Mouse (Mus musculus): Measurements from ENCODE around the gene Gm28374. TPM values are rescaled to one million over a fixed set of nuclear protein-coding genes. Genes with fewer than 3 reads are reported as not detected.
A peak's percentile ranks its signal among the peaks of the same experiment; 100 is the strongest.
"Not testable (repeated sequence)": the region's sequence is repeated elsewhere in the genome, so short reads cannot be mapped to it uniquely, and the experiment has no call there.

Gm28374 gene
- not detected for total RNA-seq (2021)
- long read RNA-seq, experiment 1, result 0 reads
- long read RNA-seq, experiment 2, result 0 reads

DNA sequence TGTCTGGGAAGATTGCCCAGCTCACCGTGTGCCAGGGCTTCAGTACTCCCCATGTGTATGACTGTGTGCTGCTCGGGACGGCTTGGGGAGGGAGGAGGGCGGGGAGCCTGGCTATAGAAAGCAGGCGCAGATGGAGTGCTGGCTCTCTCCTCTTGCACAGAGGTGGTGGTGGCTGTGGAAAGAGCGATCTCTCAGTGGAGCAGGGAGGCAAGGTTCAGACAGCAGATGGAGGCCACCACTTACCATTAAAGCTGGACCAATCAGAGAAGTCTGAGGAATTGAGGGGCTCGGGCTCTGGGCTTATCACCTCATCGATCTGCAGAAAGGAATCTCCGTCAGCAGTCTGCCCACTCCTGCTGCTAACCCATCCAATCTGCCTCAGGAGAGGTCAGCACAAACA lies at the start of gene Gm28374:
TSS of gene Gm28374 (minus strand) at position 101 of the 400 bp plus-strand sequence.
- no peak for DNase-seq

- DNase-seq, result not testable (repeated sequence)
Measured at GRCm38 (mm10) chr19:6130414-6131128, 48.5 kb upstream of the Gm28374 start.

DNA sequence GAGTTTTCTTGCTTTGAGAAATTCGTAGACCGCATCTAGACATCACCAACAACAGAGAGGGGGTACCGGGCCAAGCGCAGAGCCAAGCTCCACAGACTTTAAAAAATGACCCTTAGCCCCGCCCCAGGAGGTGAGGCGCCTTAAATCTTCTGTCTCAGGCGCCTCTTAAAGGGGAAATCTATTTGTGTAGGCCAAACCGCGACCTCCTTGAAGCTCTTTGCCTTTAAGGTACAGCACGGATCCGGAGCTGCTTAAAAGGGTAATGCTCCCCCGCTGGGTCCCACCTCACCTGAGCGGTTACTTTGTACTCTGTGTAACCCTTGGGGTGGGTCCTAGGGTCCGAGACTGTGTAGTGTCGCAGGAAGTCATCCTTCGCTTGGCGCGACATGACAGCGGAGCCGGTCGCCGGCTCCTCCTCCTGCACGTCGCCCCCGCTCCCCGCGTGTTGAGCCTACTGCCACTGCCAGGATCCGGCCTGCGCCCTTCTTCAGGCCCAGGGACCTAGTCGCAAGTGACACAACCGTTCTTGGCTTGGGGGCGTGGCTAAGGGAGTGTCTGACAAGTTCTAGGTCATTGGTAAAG lies 45.8 kb upstream of the Gm28374 start, which contains the start of gene Snx15:
TSS of gene Snx15 (minus strand) at position 545 of the 582 bp plus-strand sequence.
- DNase-seq, result peak; percentile 94

DNA sequence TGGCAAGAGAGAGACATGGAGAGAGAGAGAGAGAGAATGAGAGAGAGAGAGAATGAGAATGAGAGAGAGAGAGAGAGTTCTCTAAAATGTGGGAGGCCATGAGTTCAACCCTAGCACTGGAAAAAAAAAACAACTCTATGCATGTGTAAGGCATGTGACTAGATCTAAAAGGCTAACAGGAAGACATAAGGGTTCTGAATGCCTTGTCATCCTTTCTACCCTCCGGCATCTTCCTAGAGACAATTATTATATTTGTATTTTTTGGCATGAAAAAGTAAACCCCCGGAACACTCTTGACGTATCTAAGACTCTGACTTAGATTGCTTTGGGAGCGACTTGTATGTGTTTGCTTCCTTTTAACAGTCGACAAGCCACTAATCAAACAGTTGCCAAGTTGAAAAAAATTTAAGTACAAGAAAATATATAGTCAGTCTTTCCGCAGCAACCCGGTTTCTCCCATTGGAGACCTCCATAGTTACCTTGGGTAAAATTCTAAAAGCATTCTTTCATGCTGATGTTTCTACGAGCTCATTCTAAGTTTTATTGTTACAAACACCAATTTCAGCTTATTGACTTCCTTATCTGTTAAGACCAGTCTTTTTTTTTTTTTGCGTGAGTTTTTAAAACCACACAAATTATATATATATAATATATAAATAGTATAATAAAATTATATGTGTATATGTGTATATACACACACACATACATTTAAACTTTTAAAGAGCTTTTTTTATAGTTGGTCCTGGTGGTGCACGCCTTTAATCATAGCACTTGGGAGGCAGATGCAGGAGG lies 44.9 kb upstream of the Gm28374 start:
- no peak for DNase-seq

DNA sequence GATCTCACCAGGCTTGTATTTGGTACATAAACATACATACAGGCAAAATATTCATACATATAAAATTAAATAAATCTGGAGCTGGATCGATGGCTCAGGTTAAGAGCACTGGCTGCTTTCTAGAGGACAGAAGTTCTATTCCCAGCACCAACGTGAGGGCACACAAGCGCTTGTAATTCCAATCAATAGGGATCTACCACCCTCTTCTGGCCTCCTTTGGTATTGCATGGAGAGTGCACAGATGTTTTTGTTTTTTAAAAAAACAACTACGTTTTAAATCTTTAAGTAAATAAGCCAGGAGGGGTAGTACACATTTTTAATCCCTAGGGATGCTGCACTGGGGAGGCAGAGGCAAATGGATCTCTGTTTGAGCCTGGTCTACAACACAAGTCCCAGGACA lies 44.2 kb upstream of the Gm28374 start:
- DNase-seq, result peak; percentile 75

DNA sequence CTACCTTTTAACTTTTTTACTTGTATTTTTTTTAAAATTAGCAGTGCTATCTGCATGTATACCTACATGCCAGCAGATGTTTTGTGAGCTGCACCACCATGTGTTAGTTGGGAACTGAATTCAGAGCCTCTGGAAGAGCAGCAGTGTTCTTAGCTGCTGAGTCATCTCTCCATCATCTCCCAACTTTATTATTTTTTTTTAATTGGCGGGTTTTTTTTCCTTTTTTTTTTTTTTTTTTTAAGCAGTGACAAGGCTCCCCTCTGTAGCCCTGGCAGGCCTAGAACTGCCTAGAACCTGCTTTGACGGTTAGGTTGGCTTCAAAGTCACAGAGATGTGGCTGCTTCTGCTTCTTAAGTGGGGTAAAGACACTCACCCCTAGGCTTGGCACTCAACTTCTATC lies 42.8 kb upstream of the Gm28374 start:
- no peak for DNase-seq

DNA sequence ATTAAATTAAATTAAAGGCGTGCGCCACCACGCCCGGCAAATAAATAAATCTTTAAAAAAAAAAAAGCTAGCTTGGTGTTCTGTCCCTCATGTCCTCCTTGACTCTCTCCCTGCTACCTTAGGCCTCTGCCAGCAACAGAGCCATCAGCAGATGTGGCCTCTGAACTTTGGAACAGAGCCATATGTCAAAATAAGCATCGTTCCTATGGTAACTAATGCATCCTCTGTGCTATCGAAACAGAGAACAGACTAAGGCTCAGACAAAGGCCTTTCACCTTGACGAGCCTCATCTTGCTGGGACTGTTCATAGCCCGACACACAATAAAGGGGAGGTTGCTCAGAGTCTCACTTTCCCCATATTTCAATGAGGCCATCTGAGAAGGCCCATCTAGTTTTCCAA lies 41.3 kb upstream of the Gm28374 start:
- DNase-seq, result no peak

DNA sequence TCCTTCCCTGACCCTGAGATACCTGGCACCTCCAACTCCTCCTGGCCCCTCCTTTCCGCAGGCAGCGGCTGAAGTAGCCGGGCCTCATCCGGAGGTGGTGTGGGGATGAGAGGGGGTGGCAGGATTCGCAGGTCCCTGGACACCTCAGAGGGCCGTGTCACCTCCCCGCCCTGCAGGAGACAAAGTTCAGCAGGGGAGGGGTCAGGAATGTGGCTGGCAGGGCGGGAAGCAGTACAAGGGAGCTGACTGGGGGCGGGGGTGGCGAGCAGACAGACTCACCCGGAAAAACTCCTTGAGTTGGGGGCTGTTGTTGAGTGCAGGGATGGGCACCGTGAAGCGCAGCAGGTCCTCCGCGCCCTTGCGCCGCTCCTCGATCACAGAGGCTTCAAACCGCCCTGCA lies 39.7 kb upstream of the Gm28374 start:
- no peak for DNase-seq

- DNase-seq, result no peak
Measured at GRCm38 (mm10) chr19:6118677-6119185, 36.7 kb upstream of the Gm28374 start.

GRCm38 (mm10) chr19:6117986-6118676 lies 36.1 kb upstream of the Gm28374 start, which contains the start of gene Sac3d1:
TSS of gene Sac3d1 (minus strand) at chr19:6118650.
- peak; percentile 91 for DNase-seq

DNA sequence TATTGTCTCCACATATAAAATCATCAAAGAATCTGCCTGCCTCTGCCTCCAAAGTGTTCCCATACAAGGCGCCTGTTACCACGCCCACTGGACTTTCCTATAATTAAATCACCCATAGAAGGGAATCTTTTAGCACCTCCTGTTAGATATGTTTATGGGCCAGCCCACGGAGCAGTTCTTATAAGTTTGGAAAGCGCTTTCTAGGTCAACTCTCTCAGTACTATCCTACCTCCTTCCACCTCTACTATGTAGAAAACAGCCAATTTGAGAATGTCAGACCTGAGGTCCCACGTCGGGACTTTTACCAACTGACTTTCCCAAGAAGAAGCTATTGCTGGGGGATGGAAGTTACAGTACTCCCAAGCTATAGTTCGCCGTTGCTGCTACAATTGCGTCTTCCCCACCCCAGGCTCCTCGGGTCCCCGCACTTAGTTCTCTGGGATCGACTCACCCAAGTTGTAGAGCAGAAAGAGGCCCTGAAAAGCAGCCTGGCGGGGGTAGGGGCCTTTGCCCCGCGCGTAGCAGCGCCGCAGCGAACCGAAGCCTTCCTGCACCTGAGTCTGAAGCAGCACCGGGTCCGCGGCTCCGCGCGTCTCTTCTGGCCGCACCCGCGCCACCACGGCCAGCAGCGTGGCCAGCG lies 35.4 kb upstream of the Gm28374 start:
- no peak for DNase-seq

- peak; percentile 82 for DNase-seq
Measured at GRCm38 (mm10) chr19:6116113-6116850, 34.2 kb upstream of the Gm28374 start.

- DNase-seq, result no peak
Measured at GRCm38 (mm10) chr19:6113116-6113515, 31.1 kb upstream of the Gm28374 start.

GRCm38 (mm10) chr19:6105586-6105985 lies 23.5 kb upstream of the Gm28374 start, which contains the start of gene Naaladl1:
TSS of gene Naaladl1 (plus strand) at chr19:6105782.
- no peak for DNase-seq

DNA sequence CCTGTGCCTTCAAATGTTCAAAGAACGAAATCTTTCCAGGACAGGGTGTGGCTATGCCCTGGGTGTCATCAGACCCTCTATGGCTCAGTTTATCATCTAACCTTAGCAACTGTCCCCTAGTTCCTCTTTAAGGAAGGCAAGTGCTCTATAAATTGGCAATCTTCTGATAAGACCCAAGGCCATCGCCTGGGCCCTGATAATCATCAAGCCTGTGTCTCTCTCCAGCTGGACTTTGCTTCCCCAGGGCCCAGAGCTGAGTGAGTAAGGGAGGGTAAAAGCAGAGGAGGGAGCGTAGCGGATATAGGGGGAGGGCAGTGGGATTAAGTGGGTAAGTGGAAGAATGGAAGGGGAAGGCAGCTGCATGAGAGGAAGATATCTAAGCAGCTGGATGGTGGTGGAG lies 22.4 kb upstream of the Gm28374 start:
- DNase-seq, result no peak

- no peak for DNase-seq
Measured at GRCm38 (mm10) chr19:6102169-6102853, 20.3 kb upstream of the Gm28374 start.

GRCm38 (mm10) chr19:6101186-6101585 lies 19.1 kb upstream of the Gm28374 start:
- no peak for DNase-seq

DNA sequence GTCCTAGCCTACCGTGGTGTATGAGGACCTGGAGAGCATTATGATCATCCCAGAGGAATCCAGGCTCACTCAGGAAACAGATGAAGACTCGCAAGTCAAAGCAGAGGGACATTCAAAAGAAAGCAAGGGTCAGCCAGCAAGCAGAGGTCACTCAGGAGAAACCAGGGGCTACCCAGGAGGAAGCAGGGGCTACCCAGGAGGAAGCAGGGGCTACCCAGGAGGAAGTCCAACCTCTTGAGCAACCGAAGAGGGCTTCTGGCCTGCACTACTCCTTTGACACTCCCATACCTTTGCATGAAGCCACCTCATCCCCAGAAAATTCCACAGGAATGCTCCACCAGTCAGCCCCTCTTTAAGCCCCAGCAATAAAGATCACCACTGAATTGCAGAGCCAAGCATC lies 15.8 kb upstream of the Gm28374 start:
- DNase-seq, result no peak

- DNase-seq, result no peak
Measured at GRCm38 (mm10) chr19:6094119-6094518, 12.1 kb upstream of the Gm28374 start, which contains the start of gene AC131692.1. TSS of gene AC131692.1 (plus strand) at chr19:6094419.

DNA sequence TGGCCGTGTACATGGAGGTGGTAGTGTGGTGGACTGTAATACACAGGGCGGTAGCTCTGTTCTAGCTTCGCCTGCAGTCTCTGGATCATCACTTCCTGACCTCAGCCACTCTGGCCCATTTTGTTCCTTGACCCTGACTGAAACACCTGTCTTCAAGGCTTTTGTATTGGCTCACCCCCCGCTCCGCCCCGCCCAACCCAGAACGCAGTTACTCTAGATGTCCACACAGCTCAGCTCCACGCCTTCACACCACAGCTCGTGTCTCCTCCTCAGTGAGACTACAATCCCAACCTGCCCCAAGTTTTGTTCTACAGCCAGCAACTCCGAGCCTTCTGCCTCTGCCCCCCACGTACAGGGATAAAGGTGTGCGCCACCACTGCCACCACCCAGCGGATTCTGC lies 6.8 kb upstream of the Gm28374 start:
- DNase-seq, result no peak

Data from adrenal gland, postnatal 10 days (tissue).